Mouse (Mus musculus): ENCODE data around the gene Mif. TPM values are rescaled to one million over a fixed set of nuclear protein-coding genes. Genes with fewer than 3 reads are reported as not detected.
"Not testable (repeated sequence)": the region's sequence is repeated elsewhere in the genome, so short reads cannot be mapped to it uniquely, and the experiment has no call there.

Mif gene
- polyA plus RNA-seq, 1 experiment from 2014 or later, result 3,631 TPM

GRCm38 (mm10) chr10:75848382-75848781, 11.7 kb downstream of the Mif start:
- DNase-seq (ENCODE audit: extremely low spot score, low spot score), result no peak
- H3K27ac ChIP-seq, result no peak overlapping the region
- WGBS, result 29% methylated on average over 3 of the region's 3 CpGs
- no peaks in the 10 kb centered on the region for H3K36me3 ChIP-seq (replicated peaks)
- H3K9me3 ChIP-seq, result 0 out of 2 replicates have a peak, but pooled peaks cover 3% of the 10 kb centered on the region
- peaks cover 34% of the 10 kb centered on the region for H3K4me1 ChIP-seq
- no peak overlapping the region for H3K4me3 ChIP-seq
- H3K27me3 ChIP-seq (ENCODE audit: poor library complexity, severe bottlenecking), result peaks cover 3% of the 10 kb centered on the region; the same call in 1 of the 2 replicates

GRCm38 (mm10) chr10:75845306-75845930, 14.6 kb downstream of the Mif start:
- no peak for DNase-seq (ENCODE audit: extremely low spot score, low spot score)
- Histone ChIP-seq H3K36me3 (replicated peaks) (no peaks in the 10 kb centered on the region), H3K27ac (no peak overlapping the region), H3K4me1 (peaks cover 17% of the 10 kb centered on the region), H3K27me3 (ENCODE audit: poor library complexity, severe bottlenecking) (no peaks in the 10 kb centered on the region), H3K9me3 (no peaks in the 10 kb centered on the region), H3K4me3 (no peak overlapping the region)
- 82% methylated on average over 6 of the region's 6 CpGs for WGBS

DNA sequence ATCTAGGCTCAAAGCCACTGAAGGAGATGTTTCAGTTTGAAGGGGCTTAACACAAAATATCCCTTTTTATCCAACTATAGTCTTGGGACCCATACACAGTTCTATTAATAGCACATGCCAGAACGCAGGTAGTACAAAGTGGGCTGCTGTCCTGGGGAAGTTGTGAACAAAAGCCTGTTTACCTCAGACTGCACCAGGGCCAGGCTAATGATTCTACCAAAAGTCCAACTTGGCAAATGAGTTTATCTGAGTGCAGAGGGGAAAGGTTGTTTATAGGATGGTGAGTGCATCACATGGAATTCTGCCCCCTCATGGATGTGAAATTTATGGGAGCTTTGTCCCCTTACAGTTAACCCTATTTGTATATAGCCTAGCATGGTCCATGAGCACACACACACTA, 15.2 kb downstream of the Mif start:
- Histone ChIP-seq H3K9me3 (no peaks in the 10 kb centered on the region), H3K4me1 (peaks cover 13% of the 10 kb centered on the region), H3K27ac (no peak overlapping the region), H3K36me3 (replicated peaks) (no peaks in the 10 kb centered on the region), H3K4me3 (no peak overlapping the region), H3K27me3 (ENCODE audit: poor library complexity, severe bottlenecking) (no peaks in the 10 kb centered on the region)
- WGBS, result 86% methylated on average over 1 of the region's 1 CpGs
- DNase-seq (ENCODE audit: extremely low spot score, low spot score), result no peak

- not testable (repeated sequence) for H3K4me3 ChIP-seq; H3K27me3 ChIP-seq (ENCODE audit: poor library complexity, severe bottlenecking); H3K36me3 ChIP-seq (replicated peaks); DNase-seq (ENCODE audit: extremely low spot score, low spot score); H3K9me3 ChIP-seq; H3K27ac ChIP-seq; H3K4me1 ChIP-seq
- WGBS, result 79% methylated on average over 6 of the region's 6 CpGs
Measured at GRCm38 (mm10) chr10:75843898-75844297, 16.1 kb downstream of the Mif start.

GRCm38 (mm10) chr10:75839092-75839491, 20.9 kb downstream of the Mif start:
- 93% methylated on average over 10 of the region's 10 CpGs for WGBS
- H3K27ac ChIP-seq, result no peak overlapping the region
- H3K27me3 ChIP-seq (ENCODE audit: poor library complexity, severe bottlenecking), result peaks cover 15% of the 10 kb centered on the region
- no peak overlapping the region for H3K4me3 ChIP-seq
- H3K4me1 ChIP-seq, result peaks cover 49% of the 10 kb centered on the region
- no peak for DNase-seq (ENCODE audit: extremely low spot score, low spot score)
- no peaks in the 10 kb centered on the region for H3K36me3 ChIP-seq (replicated peaks)
- H3K9me3 ChIP-seq, result no peaks in the 10 kb centered on the region

GRCm38 (mm10) chr10:75837248-75837759, 22.7 kb downstream of the Mif start, which contains the start of gene Gstt2:
Gene Gstt2, minus strand, starts transcription at chr10:75837424.
- H3K36me3 ChIP-seq (replicated peaks), result no peaks in the 10 kb centered on the region
- peak; percentile 96 for DNase-seq (ENCODE audit: extremely low spot score, low spot score)
- H3K9me3 ChIP-seq, result no peaks in the 10 kb centered on the region
- WGBS, result under 1% methylated on average over 21 of the region's 21 CpGs
- peak within 1 kb of the TSS; percentile 85 for H3K27ac ChIP-seq
- H3K27me3 ChIP-seq (ENCODE audit: poor library complexity, severe bottlenecking), result peaks cover 33% of the 10 kb centered on the region
- peaks cover 59% of the 10 kb centered on the region for H3K4me1 ChIP-seq
- H3K4me3 ChIP-seq, result peak within 1 kb of the TSS; percentile 50

DNA sequence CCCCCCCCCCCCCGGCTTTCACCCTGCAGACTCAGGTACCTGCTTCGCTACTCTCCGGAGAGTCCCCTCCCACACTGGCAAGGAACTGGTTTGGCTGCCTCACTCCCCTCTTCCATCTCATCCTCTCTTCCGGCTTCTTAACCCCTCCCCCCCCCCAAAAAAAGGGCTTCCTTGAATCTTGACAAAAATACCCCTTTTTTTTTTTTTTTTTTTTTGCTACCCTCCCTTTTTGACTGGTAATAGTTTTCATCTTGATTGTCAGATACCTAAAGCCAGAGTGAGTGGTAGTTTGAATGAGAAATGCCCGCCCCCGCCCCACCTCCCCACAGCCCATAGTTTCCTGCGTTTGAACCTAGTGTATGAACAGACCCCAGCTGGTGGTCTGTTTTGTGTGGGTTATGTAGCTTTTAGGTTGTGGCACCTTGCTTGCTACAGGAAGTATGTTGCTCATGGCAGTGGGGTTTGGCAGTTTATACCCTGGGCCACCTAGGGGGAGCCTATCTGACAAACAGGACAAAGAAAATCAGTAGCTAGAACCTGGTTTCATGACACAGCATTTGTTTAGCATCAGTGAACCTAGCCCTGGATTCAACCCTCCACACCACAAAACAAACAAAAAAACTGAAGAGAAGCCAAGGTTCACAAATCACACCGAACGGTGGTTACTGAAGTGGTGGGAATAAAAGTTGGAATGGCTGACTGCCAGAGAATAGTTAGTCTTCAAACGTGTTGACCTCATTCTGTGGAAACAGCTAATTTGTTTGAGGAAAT, 24.1 kb downstream of the Mif start:
- Histone ChIP-seq H3K9me3 (no peaks in the 10 kb centered on the region), H3K4me3 (peak overlapping the region; percentile 56), H3K36me3 (replicated peaks) (no peaks in the 10 kb centered on the region), H3K27me3 (ENCODE audit: poor library complexity, severe bottlenecking) (peaks cover 37% of the 10 kb centered on the region), H3K4me1 (peaks cover 59% of the 10 kb centered on the region), H3K27ac (peak overlapping the region; percentile 56)
- DNase-seq (ENCODE audit: extremely low spot score, low spot score), result no peak
- 20% methylated on average over 10 of the region's 10 CpGs for WGBS

GRCm38 (mm10) chr10:75835307-75835706, 24.7 kb downstream of the Mif start:
- peaks cover 59% of the 10 kb centered on the region for H3K4me1 ChIP-seq
- H3K4me3 ChIP-seq, result peak overlapping the region; percentile 56
- no peaks in the 10 kb centered on the region for H3K9me3 ChIP-seq
- peak overlapping the region; percentile 56 for H3K27ac ChIP-seq
- H3K36me3 ChIP-seq (replicated peaks), result no peaks in the 10 kb centered on the region
- peaks cover 37% of the 10 kb centered on the region for H3K27me3 ChIP-seq (ENCODE audit: poor library complexity, severe bottlenecking)
- WGBS, result 1% methylated on average over 10 of the region's 10 CpGs
- DNase-seq (ENCODE audit: extremely low spot score, low spot score), result peak; percentile 47

- peak overlapping the region; percentile 56 for H3K4me3 ChIP-seq
- H3K27me3 ChIP-seq (ENCODE audit: poor library complexity, severe bottlenecking), result peaks cover 37% of the 10 kb centered on the region
- peaks cover 59% of the 10 kb centered on the region for H3K4me1 ChIP-seq
- peak overlapping the region; percentile 77 for H3K27ac ChIP-seq
- 8% methylated on average over 9 of the region's 9 CpGs for WGBS
- no peaks in the 10 kb centered on the region for H3K9me3 ChIP-seq
- DNase-seq (ENCODE audit: extremely low spot score, low spot score), result no peak
- H3K36me3 ChIP-seq (replicated peaks), result no peaks in the 10 kb centered on the region
Measured at GRCm38 (mm10) chr10:75834721-75835120, 25.3 kb downstream of the Mif start.

DNA sequence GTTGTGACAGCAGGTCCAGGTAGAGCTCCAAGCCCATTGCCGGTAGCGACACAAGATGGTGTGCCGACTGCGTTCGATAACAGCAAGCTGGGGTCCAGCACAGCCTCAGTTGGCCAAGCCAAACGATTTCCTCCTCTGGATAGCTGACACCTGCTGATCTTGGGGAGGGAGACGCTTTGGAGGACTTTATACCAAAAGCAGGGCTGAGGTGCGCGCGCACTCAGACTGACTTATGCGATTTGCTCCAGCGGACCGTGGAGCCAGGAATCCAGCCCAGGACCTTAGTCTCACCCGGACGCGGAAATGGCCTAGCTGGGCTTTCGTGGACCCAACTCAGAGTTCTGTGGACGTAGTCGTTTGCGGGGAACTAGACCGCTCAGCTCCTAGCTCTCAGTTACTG, 25.8 kb downstream of the Mif start:
- peak overlapping the region; percentile 56 for H3K4me3 ChIP-seq
- 3% methylated on average over 21 of the region's 21 CpGs for whole genome bisulfite sequencing
- peaks cover 59% of the 10 kb centered on the region for H3K4me1 ChIP-seq
- H3K36me3 ChIP-seq (replicated peaks), result no peaks in the 10 kb centered on the region
- H3K9me3 ChIP-seq, result no peaks in the 10 kb centered on the region
- peaks cover 37% of the 10 kb centered on the region for H3K27me3 ChIP-seq (ENCODE audit: poor library complexity, severe bottlenecking)
- peak; percentile 74 for DNase-seq (ENCODE audit: extremely low spot score, low spot score)
- H3K27ac ChIP-seq, result peak overlapping the region; percentile 77

DNA sequence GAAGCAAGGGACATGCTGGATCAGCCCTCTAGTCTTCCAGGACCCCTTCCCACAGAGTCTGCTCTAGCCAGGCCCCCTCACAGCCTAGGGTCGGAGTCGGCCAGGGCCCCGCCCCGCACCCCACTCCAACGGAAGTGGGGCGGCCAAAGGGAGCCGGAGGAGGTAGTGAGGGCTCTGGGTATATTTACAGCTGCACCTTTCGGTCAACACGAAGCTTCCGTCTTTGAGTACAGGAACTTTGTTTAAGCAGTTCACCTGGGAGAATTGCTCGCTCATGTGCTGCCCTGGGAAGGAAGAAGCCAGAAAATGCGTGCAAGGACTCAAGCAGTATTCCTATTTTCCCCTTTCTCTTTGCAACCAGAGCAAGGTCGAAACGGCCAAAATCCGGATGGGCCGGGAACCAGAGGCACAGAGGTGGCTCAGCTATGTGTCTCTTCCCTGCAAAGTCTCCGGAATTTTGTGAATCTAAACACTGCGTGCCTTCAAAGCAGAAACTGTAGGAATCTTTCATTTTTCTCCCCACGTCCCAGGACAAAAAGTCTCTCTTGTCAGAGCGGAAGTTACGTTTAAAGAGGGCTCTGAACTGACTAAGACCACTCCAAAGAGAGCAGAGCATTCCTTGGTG, 26.5 kb downstream of the Mif start:
- Histone ChIP-seq H3K27me3 (ENCODE audit: poor library complexity, severe bottlenecking) (peaks cover 37% of the 10 kb centered on the region), H3K4me1 (peaks cover 55% of the 10 kb centered on the region), H3K27ac (0 out of 2 replicates have a peak overlapping the region, but pooled peaks have one; percentile 77), H3K9me3 (no peaks in the 10 kb centered on the region), H3K36me3 (replicated peaks) (no peaks in the 10 kb centered on the region), H3K4me3 (peak overlapping the region; percentile 56)
- WGBS, result 16% methylated on average over 21 of the region's 21 CpGs
- no peak for DNase-seq (ENCODE audit: extremely low spot score, low spot score)

GRCm38 (mm10) chr10:75832272-75832895, 27.7 kb downstream of the Mif start:
- H3K36me3 ChIP-seq (replicated peaks), result no peaks in the 10 kb centered on the region
- H3K27me3 ChIP-seq (ENCODE audit: poor library complexity, severe bottlenecking), result peaks cover 37% of the 10 kb centered on the region
- 70% methylated on average over 13 of the region's 13 CpGs for WGBS
- H3K27ac ChIP-seq, result no peak overlapping the region
- H3K4me1 ChIP-seq, result peaks cover 43% of the 10 kb centered on the region
- DNase-seq (ENCODE audit: extremely low spot score, low spot score), result no peak
- H3K9me3 ChIP-seq, result no peaks in the 10 kb centered on the region
- no peak overlapping the region for H3K4me3 ChIP-seq
